Mouse (Mus musculus): Measurements from ENCODE around the gene Nrde2. TPM values are rescaled to one million over a fixed set of nuclear protein-coding genes. Genes with fewer than 3 reads are reported as not detected.

The Nrde2 gene
- total RNA-seq (2023): 36.5 TPM

GRCm38 (mm10) chr12:100159261-100159975, at the start of gene Nrde2:
Gene Nrde2 (minus strand): TSS chr12:100159653.

GRCm38 (mm10) chr12:100198967-100199660, 39.7 kb upstream of the Nrde2 start, which contains the start of gene Calm1:
Gene Calm1 (plus strand): TSS chr12:100199435.

GRCm38 (mm10) chr12:100109986-100110696, 49.3 kb downstream of the Nrde2 start, which contains the start of gene Psmc1:
Gene Psmc1 (plus strand): TSS chr12:100110154.

Other genes starting within 250 kb of the Nrde2 start
- 1.5 TPM for gene Kcnk13, start 195.2 kb downstream of the Nrde2 start, total RNA-seq (2023)
- 73.3 TPM for gene Psmc1, start 49.5 kb downstream of the Nrde2 start, total RNA-seq (2023)
- gene Calm1, start 39.8 kb upstream of the Nrde2 start, total RNA-seq (2023): 382 TPM